ENCODE assay signal across 17 mouse cellular contexts in the genomic region with DNA sequence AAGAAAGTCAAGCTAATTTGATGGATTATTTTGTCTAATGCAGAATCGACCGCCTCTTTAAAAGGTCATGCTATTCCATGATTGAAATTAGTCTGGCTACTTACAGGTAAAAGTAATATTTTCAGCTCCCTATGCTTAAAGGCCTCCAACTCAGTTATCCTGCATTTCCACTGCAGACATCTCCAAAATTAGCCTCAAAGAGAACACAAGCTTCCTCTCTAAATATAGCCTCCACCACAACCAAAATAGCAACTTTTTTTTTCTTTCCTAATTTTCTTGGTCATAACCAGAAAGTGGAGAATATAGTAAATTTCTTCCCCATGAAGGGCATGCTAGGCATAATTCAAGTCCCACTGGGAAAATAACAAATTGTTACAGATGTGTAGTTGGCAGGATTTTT.
"Had no signal": no experiment of that assay in that cellular context is flagged by ENCODE, and none has a peak within 500 bp of the region (broad histone marks: within the 10 kb centered on the region; RNA-seq: fewer than 3 reads in every experiment).

No protein-coding gene starts in this region.

- H3K4me2 ChIP-seq: neural tube, embryonic 12.5 days; neural tube, embryonic 13.5 days; neural tube, embryonic 15.5 days; stomach, embryonic 15.5 days had no signal

- H3K4me3 ChIP-seq: neural tube, embryonic 12.5 days; neural tube, embryonic 13.5 days; neural tube, embryonic 15.5 days; stomach, embryonic 15.5 days had no signal

- H3K27ac ChIP-seq: neural tube, embryonic 12.5 days; neural tube, embryonic 13.5 days; neural tube, embryonic 15.5 days; stomach, embryonic 15.5 days; stomach, postnatal 0 days had no signal

- H3K36me3 ChIP-seq: neural tube, embryonic 12.5 days; neural tube, embryonic 13.5 days; neural tube, embryonic 15.5 days; stomach, embryonic 15.5 days had no signal

- H3K9me3 ChIP-seq: neural tube, embryonic 12.5 days; neural tube, embryonic 13.5 days; neural tube, embryonic 15.5 days; stomach, embryonic 15.5 days had no signal

- H3K9ac ChIP-seq: neural tube, embryonic 12.5 days; neural tube, embryonic 13.5 days; neural tube, embryonic 15.5 days; stomach, embryonic 15.5 days had no signal

- DNase-seq: retina, postnatal 1 day; right cerebral cortex, adult 18-20 months; right cerebral cortex, postnatal 14 days; right cerebral cortex, postnatal 25 days; right cerebral cortex, postnatal 4 days; spleen, adult 18-20 months; thymus, adult 18-20 months; thymus, adult 2 months; thymus, postnatal 14 days; thymus, postnatal 25 days; thymus, postnatal 36 days; thymus, postnatal 4 days had no signal

- H3K27me3 ChIP-seq: neural tube, embryonic 12.5 days; neural tube, embryonic 13.5 days; neural tube, embryonic 15.5 days; stomach, embryonic 15.5 days had no signal

- H3K4me1 ChIP-seq: neural tube, embryonic 12.5 days; neural tube, embryonic 13.5 days; neural tube, embryonic 15.5 days; stomach, embryonic 15.5 days had no signal
